Mouse (Mus musculus): ENCODE data around the gene Srpr. TPM values are rescaled to one million over a fixed set of nuclear protein-coding genes. Genes with fewer than 3 reads are reported as not detected.
A peak's percentile ranks its signal among the peaks of the same experiment; 100 is the strongest.

Gene Srpr
- polyA plus RNA-seq, 1 experiment from 2014 or later, result 94.4 TPM

DNA sequence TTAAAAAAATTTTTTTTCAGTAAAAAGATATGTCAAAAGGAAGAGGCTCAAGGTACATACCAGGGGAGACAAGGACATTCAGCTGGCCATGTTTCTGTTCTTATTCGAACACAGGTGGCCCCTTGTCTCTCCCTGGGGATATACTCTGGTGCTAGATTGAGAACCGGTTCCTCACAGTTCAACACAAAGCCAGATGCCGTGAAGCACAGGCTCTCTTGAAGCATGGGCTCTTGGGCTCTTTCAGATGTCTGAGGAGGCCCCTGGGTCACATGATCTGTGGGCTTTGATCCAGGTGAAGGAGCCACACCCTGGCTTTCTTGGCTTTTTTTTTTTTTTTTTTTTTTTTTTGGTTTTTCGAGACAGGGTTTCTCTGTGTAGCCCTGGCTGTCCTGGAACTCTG lies 13.5 kb upstream of the Srpr start:
- no peak overlapping the region for H3K4me2 ChIP-seq (ENCODE audit: low read depth, low read length)
- ATAC-seq, result no peak
- peaks cover 7% of the 10 kb centered on the region; the same call in 1 of the 2 replicates for H3K4me1 ChIP-seq (ENCODE audit: insufficient read depth)
- H3K9ac ChIP-seq (replicated peaks), result no peak overlapping the region
- peaks cover 48% of the 10 kb centered on the region for H3K36me3 ChIP-seq (replicated peaks; ENCODE audit: insufficient read depth, low read length)
- H3K9me3 ChIP-seq (ENCODE audit: low read length), result no peaks in the 10 kb centered on the region
- H3K27ac ChIP-seq (ENCODE audit: low read depth), result no peak overlapping the region
- TF ChIP-seq CTCF (IDR thresholded peaks at IDR 0.05; ENCODE audit: low read depth) (no peak), EP300 (IDR thresholded peaks at IDR 0.05; ENCODE audit: low read depth) (no peak)
- H3K27me3 ChIP-seq (ENCODE audit: insufficient read depth, low read length), result no peaks in the 10 kb centered on the region
- 72% methylated on average over 4 of the region's 4 CpGs for WGBS (ENCODE audit: insufficient replicate concordance)
- peak; percentile 21 for DNase-seq
- H3K4me3 ChIP-seq (ENCODE audit: low read depth, low read length), result no peak overlapping the region

DNA sequence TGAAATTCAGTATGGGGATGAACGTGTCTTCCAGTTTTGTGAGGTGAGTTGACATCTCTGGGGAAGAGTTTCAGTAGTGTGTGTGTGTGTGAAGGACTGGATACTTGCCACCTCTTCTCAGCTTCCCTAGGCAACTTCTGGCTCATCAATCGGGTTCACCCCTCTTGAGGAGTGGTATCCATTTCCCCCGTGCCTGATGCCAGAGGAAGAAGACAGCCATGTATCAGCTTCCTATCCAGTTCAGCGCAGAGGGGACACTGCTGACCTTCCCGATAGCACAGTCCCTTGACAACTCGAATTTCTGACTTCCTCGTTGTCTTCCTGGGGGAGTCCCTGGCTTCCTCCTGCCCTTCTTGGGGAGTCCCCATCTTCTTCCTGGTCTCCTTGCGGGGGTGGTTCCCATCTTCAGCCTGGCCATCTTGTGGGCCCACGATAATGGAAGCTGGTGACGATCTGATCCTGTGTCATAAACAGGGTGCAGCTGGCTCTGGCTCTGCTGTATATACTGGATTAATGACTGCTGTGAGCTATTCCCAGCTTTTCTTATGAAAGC lies 12.5 kb upstream of the Srpr start:
- Histone ChIP-seq H3K36me3 (replicated peaks; ENCODE audit: insufficient read depth, low read length) (peaks cover 51% of the 10 kb centered on the region), H3K9me3 (ENCODE audit: low read length) (no peaks in the 10 kb centered on the region), H3K4me1 (ENCODE audit: insufficient read depth) (peaks cover 7% of the 10 kb centered on the region; the same call in 1 of the 2 replicates), H3K27me3 (ENCODE audit: insufficient read depth, low read length) (no peaks in the 10 kb centered on the region), H3K4me2 (ENCODE audit: low read depth, low read length) (no peak overlapping the region), H3K27ac (ENCODE audit: low read depth) (no peak overlapping the region), H3K4me3 (ENCODE audit: low read depth, low read length) (no peak overlapping the region), H3K9ac (replicated peaks) (no peak overlapping the region)
- ATAC-seq, result no peak
- WGBS (ENCODE audit: insufficient replicate concordance), result 68% methylated on average over 10 of the region's 10 CpGs
- no peak for DNase-seq
- TF ChIP-seq EP300 (IDR thresholded peaks at IDR 0.05; ENCODE audit: low read depth), result no peak
- TF ChIP-seq CTCF (IDR thresholded peaks at IDR 0.05; ENCODE audit: low read depth), result no peak

GRCm38 (mm10) chr9:35188700-35189099 lies 11.3 kb upstream of the Srpr start:
- whole genome bisulfite sequencing (ENCODE audit: insufficient replicate concordance), result 85% methylated on average over 22 of the region's 22 CpGs
- peak; percentile 22 for DNase-seq

DNA sequence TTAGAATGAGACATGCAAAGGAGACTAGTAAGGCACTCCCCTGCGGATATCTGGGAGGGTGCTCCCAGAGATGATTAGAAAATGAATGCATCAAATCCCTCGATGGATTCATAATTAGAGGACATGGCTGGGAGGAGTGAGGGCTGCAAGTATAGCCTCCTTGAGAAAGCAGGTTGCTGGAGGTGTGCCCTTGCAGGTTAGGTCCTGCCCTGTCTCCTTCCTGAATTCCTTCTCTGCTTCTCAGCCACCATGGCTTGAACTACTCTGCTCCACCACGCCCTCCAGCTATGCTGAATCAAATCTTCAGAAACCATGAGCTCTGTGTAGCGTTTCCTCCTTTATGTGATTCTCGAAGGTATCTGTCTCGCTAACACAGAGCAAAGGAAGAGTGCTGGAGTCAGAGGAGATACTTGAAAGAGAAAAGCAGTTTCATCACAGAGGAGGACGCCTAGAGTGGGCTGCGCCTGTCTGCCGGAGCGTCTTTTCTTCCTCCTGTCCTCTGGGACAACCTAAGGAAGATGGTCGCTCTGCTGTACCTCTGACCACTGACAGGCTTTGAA lies 6.9 kb upstream of the Srpr start:
- ATAC-seq (no peak), DNase-seq (no peak)
- Histone ChIP-seq H3K9ac (replicated peaks) (no peak overlapping the region), H3K4me2 (ENCODE audit: low read depth, low read length) (no peak overlapping the region), H3K4me1 (ENCODE audit: insufficient read depth) (peaks cover 6% of the 10 kb centered on the region), H3K9me3 (ENCODE audit: low read length) (no peaks in the 10 kb centered on the region), H3K27me3 (ENCODE audit: insufficient read depth, low read length) (no peaks in the 10 kb centered on the region), H3K36me3 (replicated peaks; ENCODE audit: insufficient read depth, low read length) (peaks cover 35% of the 10 kb centered on the region), H3K27ac (ENCODE audit: low read depth) (no peak overlapping the region), H3K4me3 (ENCODE audit: low read depth, low read length) (no peak overlapping the region)
- no peak for TF ChIP-seq EP300 (IDR thresholded peaks at IDR 0.05; ENCODE audit: low read depth)
- no peak for TF ChIP-seq CTCF (IDR thresholded peaks at IDR 0.05; ENCODE audit: low read depth)
- 81% methylated on average over 11 of the region's 11 CpGs for WGBS (ENCODE audit: insufficient replicate concordance)

More at GRCm38 (mm10) chr9:35188700-35189099, 11.3 kb upstream of the Srpr start:
- H3K9ac ChIP-seq (replicated peaks), result no peak overlapping the region
- H3K4me3 ChIP-seq (ENCODE audit: low read depth, low read length), result no peak overlapping the region
- ATAC-seq, result no peak
- H3K9me3 ChIP-seq (ENCODE audit: low read length), result no peaks in the 10 kb centered on the region
- H3K4me2 ChIP-seq (ENCODE audit: low read depth, low read length), result no peak overlapping the region
- TF ChIP-seq EP300 (IDR thresholded peaks at IDR 0.05; ENCODE audit: low read depth), result no peak
- 0 out of 2 replicates have a peak, but pooled peaks have one; percentile 8 for TF ChIP-seq CTCF (IDR thresholded peaks at IDR 0.05; ENCODE audit: low read depth)
- no peaks in the 10 kb centered on the region for H3K27me3 ChIP-seq (ENCODE audit: insufficient read depth, low read length)
- H3K27ac ChIP-seq (ENCODE audit: low read depth), result no peak overlapping the region
- peaks cover 2% of the 10 kb centered on the region; the same call in 1 of the 2 replicates for H3K4me1 ChIP-seq (ENCODE audit: insufficient read depth)
- H3K36me3 ChIP-seq (replicated peaks; ENCODE audit: insufficient read depth, low read length), result peaks cover 51% of the 10 kb centered on the region

DNA sequence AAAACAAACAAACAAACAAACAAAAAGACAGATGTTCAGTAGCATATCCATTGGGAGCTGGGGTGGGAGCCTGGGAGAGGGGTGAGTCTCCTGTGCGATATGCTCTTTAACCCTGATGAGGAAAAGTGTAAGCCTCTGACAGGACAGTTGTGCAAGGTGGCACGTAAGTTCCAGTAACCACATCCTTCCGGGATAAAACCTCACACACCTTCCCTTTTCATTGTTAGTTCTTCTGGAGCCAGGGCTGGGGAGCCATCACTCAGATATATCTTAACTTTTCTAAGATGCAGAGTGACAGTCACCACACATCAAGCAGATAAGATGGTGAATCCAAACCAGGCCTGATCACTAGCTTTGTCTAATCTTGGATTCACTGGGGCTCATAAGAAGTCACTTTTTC lies 5.9 kb upstream of the Srpr start:
- no peak for ATAC-seq
- no peak overlapping the region for H3K9ac ChIP-seq (replicated peaks)
- no peaks in the 10 kb centered on the region for H3K27me3 ChIP-seq (ENCODE audit: insufficient read depth, low read length)
- H3K27ac ChIP-seq (ENCODE audit: low read depth), result no peak overlapping the region
- no peak for DNase-seq
- WGBS (ENCODE audit: insufficient replicate concordance), result 73% methylated on average over 3 of the region's 3 CpGs
- H3K4me1 ChIP-seq (ENCODE audit: insufficient read depth), result peaks cover 9% of the 10 kb centered on the region
- no peak overlapping the region for H3K4me2 ChIP-seq (ENCODE audit: low read depth, low read length)
- H3K4me3 ChIP-seq (ENCODE audit: low read depth, low read length), result no peak overlapping the region
- H3K9me3 ChIP-seq (ENCODE audit: low read length), result no peaks in the 10 kb centered on the region
- no peak for TF ChIP-seq EP300 (IDR thresholded peaks at IDR 0.05; ENCODE audit: low read depth)
- TF ChIP-seq CTCF (IDR thresholded peaks at IDR 0.05; ENCODE audit: low read depth), result no peak
- peaks cover 27% of the 10 kb centered on the region for H3K36me3 ChIP-seq (replicated peaks; ENCODE audit: insufficient read depth, low read length)

- H3K4me3 ChIP-seq (ENCODE audit: low read depth, low read length), result no peak overlapping the region
- WGBS (ENCODE audit: insufficient replicate concordance), result 76% methylated on average over 3 of the region's 3 CpGs
- H3K27me3 ChIP-seq (ENCODE audit: insufficient read depth, low read length), result no peaks in the 10 kb centered on the region
- no peak overlapping the region for H3K27ac ChIP-seq (ENCODE audit: low read depth)
- H3K4me1 ChIP-seq (ENCODE audit: insufficient read depth), result peaks cover 18% of the 10 kb centered on the region
- no peak overlapping the region for H3K9ac ChIP-seq (replicated peaks)
- no peaks in the 10 kb centered on the region for H3K9me3 ChIP-seq (ENCODE audit: low read length)
- TF ChIP-seq EP300 (IDR thresholded peaks at IDR 0.05; ENCODE audit: low read depth), result no peak
- TF ChIP-seq CTCF (IDR thresholded peaks at IDR 0.05; ENCODE audit: low read depth), result no peak
- ATAC-seq (no peak), DNase-seq (no peak)
- H3K36me3 ChIP-seq (replicated peaks; ENCODE audit: insufficient read depth, low read length), result no peaks in the 10 kb centered on the region
- H3K4me2 ChIP-seq (ENCODE audit: low read depth, low read length), result peak overlapping the region; percentile 86; the same call in 1 of the 2 replicates
Observed at GRCm38 (mm10) chr9:35197625-35198024, 2.4 kb upstream of the Srpr start.
